Mouse (Mus musculus) stomach, embryonic 14.5 days (tissue): ENCODE results near the gene Cep104. TPM values are rescaled to one million over a fixed set of nuclear protein-coding genes. Genes with fewer than 3 reads are reported as not detected.

Source experiments
- ATAC-seq: fragments of 200-750 bp; cut with Nextera tagmentation; 2 replicates; pipeline ENCODE4 v1.8.0; 2017; ENCODE audit warnings: low read depth, moderate TSS enrichment; ENCODE audit not compliant: insufficient number of reproducible peaks, insufficient read depth, low FRiP score
- H3K27ac ChIP-seq: fragments of 300-500 bp; sonication (generic); 2 replicates; pipeline ENCODE4 v1.5.1; 2014; ENCODE audit warnings: mild to moderate bottlenecking, low read length, moderate library complexity, mixed read lengths
- H3K27me3 ChIP-seq: fragments of 300-500 bp; sonication (generic); 2 replicates; pipeline ENCODE4 v1.6.1; 2014; ENCODE audit warnings: low read length, control low read depth, mixed read lengths; ENCODE audit not compliant: control insufficient read depth, insufficient read depth
- H3K36me3 ChIP-seq: fragments of 300-500 bp; sonication (generic); 2 replicates; pipeline ENCODE4 v1.6.1; 2014; ENCODE audit warnings: mild to moderate bottlenecking, control low read depth, low read length, moderate library complexity, mixed read lengths; ENCODE audit not compliant: control insufficient read depth, insufficient read depth
- H3K4me1 ChIP-seq: fragments of 300-500 bp; sonication (generic); 2 replicates; pipeline ENCODE4 v1.6.1; 2014; ENCODE audit warnings: low read length, control low read depth, mixed read lengths; ENCODE audit not compliant: control insufficient read depth, insufficient read depth
- H3K4me2 ChIP-seq: fragments of 300-500 bp; sonication (generic); replicated peaks from 2 replicates; pipeline ENCODE4 v1.6.1; 2014; ENCODE audit warnings: low read depth, low read length, control low read depth
- H3K4me3 ChIP-seq: fragments of 300-500 bp; sonication (generic); 2 replicates; pipeline ENCODE4 v1.5.1; 2014; ENCODE audit warnings: low read depth, low read length, control low read depth
- H3K9ac ChIP-seq: fragments of 300-500 bp; sonication (generic); replicated peaks from 2 replicates; pipeline ENCODE4 v1.6.1; 2014; ENCODE audit warnings: low read depth, mild to moderate bottlenecking, control low read depth, low read length, moderate library complexity, mixed read lengths
- H3K9me3 ChIP-seq: fragments of 300-500 bp; sonication (generic); 2 replicates; pipeline ENCODE4 v1.6.1; 2016; ENCODE audit warnings: low read depth, low read length, control low read depth; ENCODE audit not compliant: control insufficient read depth
- WGBS: fragments of 180-500 bp; shearing (Covaris S2); extraction: QIAGEN DNeasy Blood & Tissue Kit; methylation state at CpG from one replicate; pipeline ENCODE4 v1.1.7; 2014; 5-methylcytosine and 5-hydroxymethylcytosine counted together
- polyA plus RNA-seq: library from polyadenylated mRNA; unstranded; fragments of >200 nt; fragmentation: Nextera tagmentation; extraction: Ambion mirVana; gene quantifications from 2 replicates; pipeline ENCODE4 v1.2.1, GENCODE M21; 2014

Cep104 gene
- polyA plus RNA-seq, 1 experiment from 2014 or later = 16.9 TPM

- no peak for ATAC-seq
- Histone ChIP-seq H3K27me3 (no peaks in the 10 kb centered on the region), H3K9ac (no peak overlapping the region), H3K4me2 (no peak overlapping the region), H3K4me1 (no peaks in the 10 kb centered on the region), H3K9me3 (no peaks in the 10 kb centered on the region), H3K36me3 (peaks cover 46% of the 10 kb centered on the region), H3K27ac (no peak overlapping the region), H3K4me3 (no peak overlapping the region)
- 80% methylated on average over 2 of the region's 2 CpGs for WGBS
Observed at GRCm38 (mm10) chr4:153968063-153968462, 6.9 kb upstream of the Cep104 start.

GRCm38 (mm10) chr4:153975292-153975662 lies 283 bp downstream of the Cep104 start:
- no peaks in the 10 kb centered on the region for H3K27me3 ChIP-seq
- peaks cover 10% of the 10 kb centered on the region for H3K4me1 ChIP-seq
- peaks cover 17% of the 10 kb centered on the region for H3K36me3 ChIP-seq
- H3K4me2 ChIP-seq = peak overlapping the region; percentile 88
- WGBS = under 1% methylated on average over 32 of the region's 33 CpGs
- peak overlapping the region; percentile 77 for H3K9ac ChIP-seq
- H3K4me3 ChIP-seq = peak overlapping the region; percentile 95
- H3K27ac ChIP-seq = peak overlapping the region; percentile 21; the same call in 1 of the 2 replicates
- peak; percentile 47 for ATAC-seq
- no peaks in the 10 kb centered on the region for H3K9me3 ChIP-seq

GRCm38 (mm10) chr4:153975768-153976167 lies 774 bp downstream of the Cep104 start:
- no peak overlapping the region for H3K27ac ChIP-seq
- ATAC-seq = no peak
- peak overlapping the region; percentile 95 for H3K4me3 ChIP-seq
- no peaks in the 10 kb centered on the region for H3K27me3 ChIP-seq
- H3K4me2 ChIP-seq = peak overlapping the region; percentile 88
- peak overlapping the region; percentile 77 for H3K9ac ChIP-seq
- 37% methylated on average over 6 of the region's 6 CpGs for WGBS
- no peaks in the 10 kb centered on the region for H3K9me3 ChIP-seq
- peaks cover 13% of the 10 kb centered on the region for H3K36me3 ChIP-seq
- H3K4me1 ChIP-seq = peaks cover 10% of the 10 kb centered on the region

GRCm38 (mm10) chr4:153979243-153979642 lies 4.2 kb downstream of the Cep104 start:
- Histone ChIP-seq H3K9me3 (no peaks in the 10 kb centered on the region), H3K4me2 (no peak overlapping the region), H3K4me3 (no peak overlapping the region), H3K9ac (no peak overlapping the region), H3K27me3 (no peaks in the 10 kb centered on the region), H3K36me3 (peaks cover 22% of the 10 kb centered on the region), H3K27ac (no peak overlapping the region), H3K4me1 (peaks cover 8% of the 10 kb centered on the region)
- WGBS = 88% methylated on average over 10 of the region's 10 CpGs
- no peak for ATAC-seq

GRCm38 (mm10) chr4:153980470-153980869 lies 5.5 kb downstream of the Cep104 start:
- Histone ChIP-seq H3K9ac (no peak overlapping the region), H3K36me3 (peaks cover 33% of the 10 kb centered on the region), H3K4me1 (peaks cover 8% of the 10 kb centered on the region), H3K27ac (no peak overlapping the region), H3K9me3 (no peaks in the 10 kb centered on the region), H3K4me3 (no peak overlapping the region), H3K27me3 (no peaks in the 10 kb centered on the region), H3K4me2 (no peak overlapping the region)
- no peak for ATAC-seq
- WGBS = 87% methylated on average over 11 of the region's 11 CpGs

- H3K9me3 ChIP-seq = no peaks in the 10 kb centered on the region
- H3K4me2 ChIP-seq = no peak overlapping the region
- no peak overlapping the region for H3K9ac ChIP-seq
- WGBS = 86% methylated on average over 10 of the region's 10 CpGs
- H3K4me1 ChIP-seq = no peaks in the 10 kb centered on the region
- ATAC-seq = no peak
- H3K36me3 ChIP-seq = peaks cover 70% of the 10 kb centered on the region
- H3K27ac ChIP-seq = no peak overlapping the region
- H3K27me3 ChIP-seq = no peaks in the 10 kb centered on the region
- no peak overlapping the region for H3K4me3 ChIP-seq
Observed at GRCm38 (mm10) chr4:153992715-153993114, 17.7 kb downstream of the Cep104 start.

- H3K27me3 ChIP-seq = no peaks in the 10 kb centered on the region
- H3K9me3 ChIP-seq = no peaks in the 10 kb centered on the region
- no peaks in the 10 kb centered on the region for H3K4me1 ChIP-seq
- no peak overlapping the region for H3K4me2 ChIP-seq
- WGBS = 90% methylated on average over 8 of the region's 8 CpGs
- peaks cover 70% of the 10 kb centered on the region for H3K36me3 ChIP-seq
- ATAC-seq = no peak
- no peak overlapping the region for H3K27ac ChIP-seq
- no peak overlapping the region for H3K4me3 ChIP-seq
- no peak overlapping the region for H3K9ac ChIP-seq
Observed at GRCm38 (mm10) chr4:153993505-153993904, 18.5 kb downstream of the Cep104 start.

- Histone ChIP-seq H3K4me1 (no peaks in the 10 kb centered on the region), H3K36me3 (peaks cover 25% of the 10 kb centered on the region), H3K9ac (no peak overlapping the region)
Observed at GRCm38 (mm10) chr4:154005488-154005887, 30.5 kb downstream of the Cep104 start.

GRCm38 (mm10) chr4:154006264-154006663 lies 31.3 kb downstream of the Cep104 start:
- Histone ChIP-seq H3K9me3 (no peaks in the 10 kb centered on the region), H3K4me1 (no peaks in the 10 kb centered on the region), H3K4me2 (no peak overlapping the region), H3K36me3 (peaks cover 25% of the 10 kb centered on the region), H3K9ac (no peak overlapping the region), H3K27me3 (no peaks in the 10 kb centered on the region), H3K27ac (no peak overlapping the region), H3K4me3 (no peak overlapping the region)
- ATAC-seq = no peak
- WGBS = 89% methylated on average over 6 of the region's 6 CpGs

More at GRCm38 (mm10) chr4:154005488-154005887, 30.5 kb downstream of the Cep104 start:
- Histone ChIP-seq H3K4me2 (no peak overlapping the region), H3K9me3 (no peaks in the 10 kb centered on the region), H3K4me3 (no peak overlapping the region), H3K27me3 (no peaks in the 10 kb centered on the region), H3K27ac (no peak overlapping the region)
- ATAC-seq = no peak
- WGBS = 89% methylated on average over 5 of the region's 5 CpGs
